Mouse (Mus musculus): ENCODE results near the gene Tmem258.
"Not testable (repeated sequence)": the region's sequence is repeated elsewhere in the genome, so short reads cannot be mapped to it uniquely, and the experiment has no call there.

Gene Tmem258

GRCm38 (mm10) chr19:10203848-10204615, at the start of gene Tmem258, which contains the start of gene Fen1:
Tmem258 (plus strand) TSS chr19:10204014.
Fen1 (minus strand) TSS chr19:10204169.
- DNase-seq (ENCODE audit: low read depth, low spot score): peak; percentile 92

- DNase-seq (ENCODE audit: low read depth, low spot score): no peak
Measured at GRCm38 (mm10) chr19:10157725-10158124, 46.1 kb upstream of the Tmem258 start.

DNA sequence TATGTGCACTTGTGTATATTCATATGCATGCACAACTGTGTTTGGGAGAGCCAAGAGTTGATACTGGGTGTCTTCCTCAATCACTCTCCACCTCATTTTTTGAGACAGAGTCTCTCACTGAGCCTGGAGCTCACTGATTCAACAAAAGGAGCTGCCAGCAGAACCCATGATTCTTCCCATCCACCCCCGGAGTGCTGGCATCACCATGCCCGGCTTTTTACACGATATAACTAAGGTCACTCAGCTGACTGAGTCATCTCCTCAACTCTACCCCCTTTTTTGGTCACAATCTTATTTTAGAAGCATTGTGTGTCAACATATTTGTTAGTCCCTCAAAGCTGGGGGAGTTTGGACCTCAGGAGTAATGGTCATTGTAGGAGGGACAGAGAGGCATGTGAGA, 39.9 kb upstream of the Tmem258 start:
- DNase-seq (ENCODE audit: low read depth, low spot score): no peak

GRCm38 (mm10) chr19:10165928-10166327, 37.9 kb upstream of the Tmem258 start:
- not testable (repeated sequence) for DNase-seq (ENCODE audit: low read depth, low spot score)

- DNase-seq (ENCODE audit: low read depth, low spot score): no peak
Measured at GRCm38 (mm10) chr19:10167112-10167511, 36.7 kb upstream of the Tmem258 start.

GRCm38 (mm10) chr19:10167951-10168350, 35.9 kb upstream of the Tmem258 start:
- no peak for DNase-seq (ENCODE audit: low read depth, low spot score)

- DNase-seq (ENCODE audit: low read depth, low spot score): no peak
Measured at GRCm38 (mm10) chr19:10168441-10168840, 35.4 kb upstream of the Tmem258 start.

DNA sequence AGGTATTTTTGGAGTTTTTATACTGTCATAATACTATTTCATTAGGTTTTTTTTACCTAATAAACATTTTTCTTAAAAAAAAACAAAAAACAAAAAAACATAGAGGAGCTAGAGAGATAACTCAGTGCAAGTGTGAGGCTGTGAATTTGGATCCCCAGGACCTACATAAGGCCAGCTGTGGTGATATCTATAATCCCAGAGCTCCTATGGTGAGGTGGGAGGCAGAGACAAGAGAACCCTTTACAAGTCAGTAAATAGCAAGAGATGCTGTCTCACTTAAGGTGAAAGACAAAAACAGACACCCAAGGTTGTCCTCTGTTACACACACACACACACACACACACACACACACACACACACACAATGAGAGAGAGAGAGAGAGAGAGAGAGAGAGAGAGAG, 34.6 kb upstream of the Tmem258 start:
- no peak for DNase-seq (ENCODE audit: low read depth, low spot score)

GRCm38 (mm10) chr19:10169692-10170330, 34.0 kb upstream of the Tmem258 start:
- peak; percentile 73 for DNase-seq (ENCODE audit: low read depth, low spot score)

GRCm38 (mm10) chr19:10170466-10170865, 33.3 kb upstream of the Tmem258 start:
- peak; percentile 13 for DNase-seq (ENCODE audit: low read depth, low spot score)

GRCm38 (mm10) chr19:10171359-10171758, 32.5 kb upstream of the Tmem258 start:
- DNase-seq (ENCODE audit: low read depth, low spot score): no peak

- DNase-seq (ENCODE audit: low read depth, low spot score): no peak
Measured at GRCm38 (mm10) chr19:10171846-10172245, 32.0 kb upstream of the Tmem258 start.

DNA sequence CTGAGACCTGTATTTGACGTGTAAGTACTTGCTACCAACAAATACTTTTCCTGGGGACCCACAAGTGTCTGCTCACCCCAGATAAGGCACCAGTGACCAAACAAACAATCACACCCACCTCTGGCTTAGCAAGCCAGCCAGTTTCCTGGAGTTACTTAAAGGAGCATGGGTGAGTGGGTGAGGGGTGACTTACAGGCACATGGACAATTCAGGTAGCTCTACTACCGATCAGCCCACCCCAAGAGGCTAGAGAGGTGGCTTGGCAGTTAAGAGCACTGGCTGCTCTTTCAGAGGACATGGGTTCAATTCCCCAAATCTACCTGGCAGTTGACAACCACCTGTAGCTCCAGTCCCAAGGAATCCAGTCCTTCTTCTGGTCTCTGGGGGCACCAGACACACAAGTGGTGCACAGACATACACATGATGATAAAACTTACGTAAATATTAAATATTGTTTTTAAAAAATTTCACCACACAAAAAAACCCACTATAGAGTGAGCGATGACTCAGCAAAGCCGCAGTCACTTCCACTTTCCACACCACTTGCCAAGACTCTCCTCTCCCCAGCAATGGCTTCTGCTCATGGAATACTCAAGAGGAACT, 30.6 kb upstream of the Tmem258 start:
- DNase-seq (ENCODE audit: low read depth, low spot score): no peak

DNA sequence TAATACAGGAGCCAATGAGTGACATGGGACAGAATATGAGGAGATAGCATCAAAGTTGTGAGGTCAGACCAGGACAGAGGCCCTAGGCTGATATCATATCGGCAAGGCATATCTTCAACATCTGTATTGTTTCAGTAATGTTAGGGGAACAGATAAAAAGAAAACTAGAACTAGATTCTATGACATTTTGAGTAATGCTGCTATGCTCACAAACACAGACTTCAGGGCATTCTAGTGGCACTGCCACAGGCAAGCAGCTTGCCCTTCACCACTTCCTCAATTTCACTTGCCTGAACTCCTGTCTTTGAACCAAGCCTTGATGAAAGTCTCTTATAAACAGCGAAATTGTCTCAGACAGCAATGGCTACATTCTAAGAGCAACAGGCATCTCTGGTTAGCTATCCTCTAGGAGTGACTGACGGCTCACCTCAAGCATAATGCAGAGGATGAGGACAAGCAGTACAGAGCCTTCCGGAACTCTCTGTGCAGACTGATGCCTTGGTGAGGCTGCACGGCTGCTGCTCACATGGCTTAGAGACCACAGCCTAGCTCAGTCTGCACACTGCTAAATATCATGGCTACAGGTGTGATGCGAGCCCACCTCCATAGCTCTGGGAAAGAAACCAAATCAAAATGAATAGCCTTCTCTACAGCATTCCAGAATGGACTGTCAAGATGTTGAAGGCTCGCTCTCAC, 29.8 kb upstream of the Tmem258 start:
- DNase-seq (ENCODE audit: low read depth, low spot score): no peak

- no peak for DNase-seq (ENCODE audit: low read depth, low spot score)
Measured at GRCm38 (mm10) chr19:10174956-10175355, 28.9 kb upstream of the Tmem258 start.

GRCm38 (mm10) chr19:10176477-10176876, 27.3 kb upstream of the Tmem258 start:
- no peak for DNase-seq (ENCODE audit: low read depth, low spot score)

DNA sequence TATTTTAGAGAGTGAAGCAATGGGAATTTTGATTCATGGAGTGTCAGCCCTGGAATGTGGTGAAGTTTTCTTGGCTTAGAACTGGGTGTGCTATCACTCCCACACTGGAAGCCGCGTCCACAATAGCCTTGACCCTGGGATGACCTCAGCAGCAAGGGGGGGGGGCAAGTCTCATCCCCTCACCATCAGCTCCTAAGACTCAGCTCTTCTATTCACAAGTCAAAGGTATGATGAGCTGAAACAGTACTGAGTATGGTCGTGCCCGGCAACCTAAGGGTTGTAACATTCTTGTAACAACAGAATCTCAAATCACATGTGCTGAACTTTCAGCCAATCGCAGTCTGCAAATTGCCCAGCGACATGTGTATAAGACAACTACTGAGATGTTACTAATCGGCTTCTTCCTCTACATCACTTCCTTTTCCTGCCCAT, 26.9 kb upstream of the Tmem258 start:
- DNase-seq (ENCODE audit: low read depth, low spot score): no peak

GRCm38 (mm10) chr19:10181225-10181624, 22.6 kb upstream of the Tmem258 start:
- no peak for DNase-seq (ENCODE audit: low read depth, low spot score)

- DNase-seq (ENCODE audit: low read depth, low spot score): peak; percentile 50
Measured at GRCm38 (mm10) chr19:10182142-10182541, 21.7 kb upstream of the Tmem258 start.

DNA sequence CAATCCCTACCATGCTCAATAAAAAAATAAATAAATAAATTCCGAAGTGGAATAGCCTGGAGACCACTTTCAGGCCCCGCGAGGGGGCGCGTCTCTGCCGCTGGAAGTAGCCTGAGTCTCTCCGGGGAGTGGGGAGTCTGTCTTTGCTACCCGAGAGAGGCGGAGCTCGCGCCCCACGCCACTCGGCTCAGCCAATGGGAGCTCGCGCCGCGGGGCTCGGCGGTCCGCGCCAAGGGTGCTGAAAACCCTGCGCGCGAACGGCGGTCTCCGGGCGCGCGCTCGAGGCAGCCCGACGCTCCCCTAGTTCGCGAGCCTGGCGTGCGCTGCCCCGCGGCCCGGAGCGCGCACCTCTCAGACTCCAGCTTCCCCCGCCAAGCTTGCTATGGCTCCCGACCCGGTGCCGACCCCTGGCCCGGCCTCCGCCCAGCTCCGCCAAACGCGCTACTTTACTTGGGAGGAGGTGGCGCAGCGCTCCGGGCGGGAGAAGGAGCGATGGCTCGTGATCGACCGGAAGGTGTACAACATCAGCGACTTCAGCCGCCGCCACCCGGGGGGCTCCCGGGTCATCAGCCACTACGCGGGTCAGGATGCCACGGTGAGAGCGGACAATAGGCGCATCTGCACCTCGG, 21.0 kb upstream of the Tmem258 start, which contains the start of gene Fads1:
TSS of gene Fads1 (plus strand) at position 219 of the 629 bp plus-strand sequence.
- DNase-seq (ENCODE audit: low read depth, low spot score): peak; percentile 98

DNA sequence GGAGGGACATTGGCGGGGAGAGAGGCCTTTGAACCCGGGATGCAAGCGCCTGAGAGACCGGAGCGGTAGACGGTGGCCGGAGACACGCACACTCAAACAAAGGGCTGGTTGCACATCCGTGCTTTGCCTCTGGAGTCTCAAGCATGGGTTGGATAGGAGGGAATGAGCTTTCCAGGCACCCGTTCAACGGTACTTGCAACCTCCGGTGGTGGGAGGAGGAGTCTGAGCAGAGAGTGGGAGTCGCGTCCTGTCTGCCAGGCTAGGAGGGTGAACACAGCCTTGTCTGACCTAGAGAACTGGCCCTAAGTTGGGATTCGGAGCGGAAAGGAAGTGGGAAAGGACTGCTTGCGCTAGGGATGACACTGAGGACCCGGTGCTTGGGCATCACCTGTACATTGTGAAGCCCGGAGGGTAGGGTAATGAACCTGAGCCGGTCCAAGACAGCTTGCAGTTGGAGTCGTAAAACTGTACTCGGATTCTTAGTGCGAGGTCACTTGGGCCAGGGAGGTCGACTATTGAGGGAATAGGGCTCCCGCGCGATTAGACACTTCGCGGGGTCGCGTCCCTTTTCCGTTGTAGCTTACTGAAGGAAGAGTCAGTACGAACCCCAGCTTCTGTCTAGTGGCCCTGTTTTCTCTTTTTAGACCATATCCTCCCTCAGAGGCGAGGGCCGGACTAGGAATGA, 20.4 kb upstream of the Tmem258 start:
- peak; percentile 85 for DNase-seq (ENCODE audit: low read depth, low spot score)
